Mouse (Mus musculus): Measurements from ENCODE around the gene Cntn4. TPM values are rescaled to one million over a fixed set of nuclear protein-coding genes. Genes with fewer than 3 reads are reported as not detected.

The Cntn4 gene
- polyA plus RNA-seq, 1 experiment, result not detected

GRCm38 (mm10) chr6:106155362-106155761 is 477.9 kb downstream of the Cntn4 start:
- no peaks in the 10 kb centered on the region for H3K36me3 ChIP-seq (ENCODE audit: control insufficient read depth)
- no peak overlapping the region for H3K4me3 ChIP-seq (replicated peaks)
- H3K27me3 ChIP-seq (ENCODE audit: control insufficient read depth), result no peaks in the 10 kb centered on the region
- H3K4me1 ChIP-seq (ENCODE audit: control insufficient read depth), result no peaks in the 10 kb centered on the region
- no peaks in the 10 kb centered on the region for H3K9me3 ChIP-seq (ENCODE audit: control insufficient read depth, low read length)
- TF ChIP-seq GATA1 (IDR thresholded peaks at IDR 0.05; ENCODE audit: low read length) (no peak), TAL1 (IDR thresholded peaks at IDR 0.05; ENCODE audit: low read length) (no peak)

GRCm38 (mm10) chr6:106177546-106177945 is 500.1 kb downstream of the Cntn4 start:
- Histone ChIP-seq H3K4me3 (replicated peaks) (no peak overlapping the region), H3K4me1 (ENCODE audit: control insufficient read depth) (no peaks in the 10 kb centered on the region), H3K36me3 (ENCODE audit: control insufficient read depth) (no peaks in the 10 kb centered on the region), H3K9me3 (ENCODE audit: control insufficient read depth, low read length) (no peaks in the 10 kb centered on the region), H3K27me3 (ENCODE audit: control insufficient read depth) (no peaks in the 10 kb centered on the region)
- no peak for TF ChIP-seq TAL1 (IDR thresholded peaks at IDR 0.05; ENCODE audit: low read length)
- no peak for TF ChIP-seq GATA1 (IDR thresholded peaks at IDR 0.05; ENCODE audit: low read length)

GRCm38 (mm10) chr6:106181596-106181995 is 504.1 kb downstream of the Cntn4 start:
- no peak for TF ChIP-seq GATA1 (IDR thresholded peaks at IDR 0.05; ENCODE audit: low read length)
- TF ChIP-seq TAL1 (IDR thresholded peaks at IDR 0.05; ENCODE audit: low read length), result no peak

DNA sequence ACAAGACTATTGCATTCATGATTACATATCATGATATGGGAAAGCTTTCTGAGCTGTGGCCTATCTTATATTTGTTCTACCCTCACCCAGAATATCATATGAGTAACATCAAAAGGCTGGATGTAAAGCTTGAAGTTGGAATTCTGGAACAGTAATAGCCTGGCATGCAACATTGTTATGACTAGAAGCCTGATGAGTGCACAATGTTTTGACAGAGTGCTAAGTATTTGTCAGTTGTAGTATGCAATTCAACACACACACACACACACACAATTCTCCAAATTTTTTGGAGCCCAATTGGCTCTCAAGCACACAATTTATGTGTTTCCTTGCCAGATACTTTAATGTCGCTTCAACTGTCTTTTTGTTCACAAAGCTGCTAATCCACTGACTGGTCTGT is 523.5 kb downstream of the Cntn4 start:
- Histone ChIP-seq H3K27me3 (ENCODE audit: control insufficient read depth) (no peaks in the 10 kb centered on the region), H3K9me3 (ENCODE audit: control insufficient read depth, low read length) (no peaks in the 10 kb centered on the region), H3K4me1 (ENCODE audit: control insufficient read depth) (no peaks in the 10 kb centered on the region), H3K36me3 (ENCODE audit: control insufficient read depth) (no peaks in the 10 kb centered on the region), H3K4me3 (replicated peaks) (no peak overlapping the region)
- TF ChIP-seq TAL1 (IDR thresholded peaks at IDR 0.05; ENCODE audit: low read length) (no peak), GATA1 (IDR thresholded peaks at IDR 0.05; ENCODE audit: low read length) (no peak)

More at GRCm38 (mm10) chr6:106181596-106181995, 504.1 kb downstream of the Cntn4 start:
- Histone ChIP-seq H3K36me3 (ENCODE audit: control insufficient read depth) (no peaks in the 10 kb centered on the region), H3K27me3 (ENCODE audit: control insufficient read depth) (no peaks in the 10 kb centered on the region), H3K4me3 (replicated peaks) (no peak overlapping the region), H3K4me1 (ENCODE audit: control insufficient read depth) (no peaks in the 10 kb centered on the region), H3K9me3 (ENCODE audit: control insufficient read depth, low read length) (no peaks in the 10 kb centered on the region)

DNA sequence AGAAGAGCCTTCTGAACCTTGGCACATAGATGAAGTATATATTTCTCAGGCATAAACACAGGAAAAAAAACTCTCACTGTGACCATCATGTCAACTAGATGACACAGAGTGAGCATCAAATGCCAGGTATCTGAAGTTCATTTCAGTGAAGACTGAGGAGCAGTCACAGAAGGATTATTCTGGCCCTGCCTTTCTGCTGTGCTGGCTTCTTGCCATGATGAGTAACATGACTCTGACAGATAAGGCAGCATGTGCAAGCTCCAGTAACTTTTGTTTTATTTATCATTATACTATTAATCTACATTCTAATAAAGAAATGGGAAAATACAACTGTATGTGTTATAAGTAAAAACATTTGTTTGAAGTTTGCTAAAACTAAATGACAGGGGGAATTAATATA is 529.9 kb downstream of the Cntn4 start:
- H3K9me3 ChIP-seq (ENCODE audit: control insufficient read depth, low read length), result peaks cover 2% of the 10 kb centered on the region; the same call in 1 of the 2 replicates
- H3K36me3 ChIP-seq (ENCODE audit: control insufficient read depth), result no peaks in the 10 kb centered on the region
- H3K4me3 ChIP-seq (replicated peaks), result no peak overlapping the region
- no peaks in the 10 kb centered on the region for H3K27me3 ChIP-seq (ENCODE audit: control insufficient read depth)
- no peaks in the 10 kb centered on the region for H3K4me1 ChIP-seq (ENCODE audit: control insufficient read depth)
- TF ChIP-seq GATA1 (IDR thresholded peaks at IDR 0.05; ENCODE audit: low read length) (no peak), TAL1 (IDR thresholded peaks at IDR 0.05; ENCODE audit: low read length) (no peak)

DNA sequence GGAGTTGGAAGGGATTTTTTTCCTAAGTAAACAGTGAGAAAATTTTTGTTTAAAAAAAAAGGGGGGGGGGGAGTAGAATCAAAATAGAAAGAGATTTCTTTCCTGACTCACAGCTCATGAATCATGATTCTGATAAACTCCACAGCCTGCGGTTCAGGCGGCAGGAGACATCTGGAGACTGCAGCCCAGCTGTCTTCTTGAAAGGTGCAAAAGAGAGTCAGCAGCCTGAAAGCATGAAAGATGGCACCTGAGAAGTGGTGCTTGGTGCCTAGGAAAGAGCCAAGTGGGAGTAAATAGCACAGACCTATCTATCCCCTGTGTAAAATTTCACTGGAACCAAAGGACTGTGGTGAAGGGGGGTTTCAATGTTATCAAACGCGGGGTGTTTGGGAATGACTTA is 535.6 kb downstream of the Cntn4 start:
- Histone ChIP-seq H3K9me3 (ENCODE audit: control insufficient read depth, low read length) (peaks cover 2% of the 10 kb centered on the region; the same call in 1 of the 2 replicates), H3K4me3 (replicated peaks) (no peak overlapping the region), H3K36me3 (ENCODE audit: control insufficient read depth) (no peaks in the 10 kb centered on the region), H3K27me3 (ENCODE audit: control insufficient read depth) (no peaks in the 10 kb centered on the region), H3K4me1 (ENCODE audit: control insufficient read depth) (no peaks in the 10 kb centered on the region)
- TF ChIP-seq TAL1 (IDR thresholded peaks at IDR 0.05; ENCODE audit: low read length), result no peak
- no peak for TF ChIP-seq GATA1 (IDR thresholded peaks at IDR 0.05; ENCODE audit: low read length)

- H3K9me3 ChIP-seq (ENCODE audit: control insufficient read depth, low read length), result no peaks in the 10 kb centered on the region
- H3K4me3 ChIP-seq (replicated peaks), result no peak overlapping the region
- H3K27me3 ChIP-seq (ENCODE audit: control insufficient read depth), result no peaks in the 10 kb centered on the region
- TF ChIP-seq GATA1 (IDR thresholded peaks at IDR 0.05; ENCODE audit: low read length) (no peak), TAL1 (IDR thresholded peaks at IDR 0.05; ENCODE audit: low read length) (no peak)
- no peaks in the 10 kb centered on the region for H3K4me1 ChIP-seq (ENCODE audit: control insufficient read depth)
- H3K36me3 ChIP-seq (ENCODE audit: control insufficient read depth), result no peaks in the 10 kb centered on the region
Measured at GRCm38 (mm10) chr6:106237046-106237948, 559.8 kb downstream of the Cntn4 start.

- Histone ChIP-seq H3K4me3 (replicated peaks) (no peak overlapping the region), H3K27me3 (ENCODE audit: control insufficient read depth) (no peaks in the 10 kb centered on the region), H3K4me1 (ENCODE audit: control insufficient read depth) (no peaks in the 10 kb centered on the region), H3K36me3 (ENCODE audit: control insufficient read depth) (no peaks in the 10 kb centered on the region), H3K9me3 (ENCODE audit: control insufficient read depth, low read length) (no peaks in the 10 kb centered on the region)
- no peak for TF ChIP-seq GATA1 (IDR thresholded peaks at IDR 0.05; ENCODE audit: low read length)
- TF ChIP-seq TAL1 (IDR thresholded peaks at IDR 0.05; ENCODE audit: low read length), result no peak
Measured at GRCm38 (mm10) chr6:106241553-106241952, 564.1 kb downstream of the Cntn4 start.

DNA sequence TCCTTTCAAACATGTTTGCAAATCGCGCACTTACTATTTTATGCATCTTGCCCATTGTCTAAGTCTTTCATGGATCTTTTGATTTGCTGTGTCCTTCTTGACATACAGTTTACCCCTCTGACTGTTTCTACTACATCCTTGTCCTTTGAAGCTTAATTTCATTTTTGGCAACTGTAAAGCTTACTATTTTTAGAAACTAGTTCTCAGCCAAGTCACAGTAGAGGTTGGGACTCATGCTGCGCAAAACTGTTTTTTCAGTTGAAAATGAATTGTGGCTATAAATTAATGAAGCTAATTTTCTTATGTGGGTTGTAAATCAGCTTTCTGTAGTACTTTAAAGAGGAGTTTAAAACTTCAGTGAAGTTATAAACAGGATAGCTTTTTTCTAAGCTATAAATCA is 585.9 kb downstream of the Cntn4 start:
- TF ChIP-seq GATA1 (IDR thresholded peaks at IDR 0.05; ENCODE audit: low read length), result no peak
- TF ChIP-seq TAL1 (IDR thresholded peaks at IDR 0.05; ENCODE audit: low read length), result no peak
- H3K4me1 ChIP-seq (ENCODE audit: control insufficient read depth), result no peaks in the 10 kb centered on the region
- H3K4me3 ChIP-seq (replicated peaks), result no peak overlapping the region
- no peaks in the 10 kb centered on the region for H3K9me3 ChIP-seq (ENCODE audit: control insufficient read depth, low read length)
- H3K27me3 ChIP-seq (ENCODE audit: control insufficient read depth), result no peaks in the 10 kb centered on the region
- H3K36me3 ChIP-seq (ENCODE audit: control insufficient read depth), result no peaks in the 10 kb centered on the region
